Mouse (Mus musculus) intestine, embryonic 16.5 days (tissue): Measurements from ENCODE around the gene Ap3d1. TPM values are rescaled to one million over a fixed set of nuclear protein-coding genes. Genes with fewer than 3 reads are reported as not detected.

ENCODE experiments used
- ATAC-seq: fragments of 200-750 bp; cut with Nextera tagmentation; 2 replicates; pipeline ENCODE4 v1.8.0; 2017; ENCODE audit warnings: moderate TSS enrichment, moderate library complexity
- H3K27ac ChIP-seq: fragments of 300-500 bp; sonication (generic); 2 replicates; pipeline ENCODE4 v1.5.1; 2014; ENCODE audit warnings: mild to moderate bottlenecking, low read length
- H3K27me3 ChIP-seq: fragments of 300-500 bp; sonication (generic); replicated peaks from 2 replicates; pipeline ENCODE4 v1.6.1; 2014; ENCODE audit warnings: low read length, control low read depth, mixed read lengths; ENCODE audit not compliant: control insufficient read depth, insufficient read depth
- H3K36me3 ChIP-seq: fragments of 300-500 bp; sonication (generic); 2 replicates; pipeline ENCODE4 v1.6.1; 2014; ENCODE audit warnings: low read length, control low read depth; ENCODE audit not compliant: control insufficient read depth, insufficient read depth
- H3K4me1 ChIP-seq: fragments of 300-500 bp; sonication (generic); 2 replicates; pipeline ENCODE4 v1.6.1; 2014; ENCODE audit warnings: low read length, control low read depth, mixed read lengths; ENCODE audit not compliant: control insufficient read depth, insufficient read depth
- H3K4me2 ChIP-seq: fragments of 300-500 bp; sonication (generic); 2 replicates; pipeline ENCODE4 v1.6.1; 2014; ENCODE audit warnings: low read depth, low read length, control low read depth
- H3K4me3 ChIP-seq: fragments of 300-500 bp; sonication (generic); 2 replicates; pipeline ENCODE4 v1.5.1; 2014; ENCODE audit warnings: mild to moderate bottlenecking, low read length
- H3K9ac ChIP-seq: fragments of 300-500 bp; sonication (generic); 2 replicates; pipeline ENCODE4 v1.6.1; 2014; ENCODE audit warnings: low read depth, low read length
- H3K9me3 ChIP-seq: fragments of 300-500 bp; sonication (generic); 2 replicates; pipeline ENCODE4 v1.6.1; 2016; ENCODE audit warnings: low read length, control low read depth; ENCODE audit not compliant: control insufficient read depth
- WGBS: fragments of 180-500 bp; shearing (Covaris S2); extraction: QIAGEN DNeasy Blood & Tissue Kit; methylation state at CpG from one replicate; pipeline ENCODE4 v1.1.7; 2014; 5-methylcytosine and 5-hydroxymethylcytosine counted together
- polyA plus RNA-seq: library from polyadenylated mRNA; unstranded; fragments of >200 nt; fragmentation: Nextera tagmentation; extraction: Ambion mirVana; gene quantifications from 2 replicates; pipeline ENCODE4 v1.2.1, GENCODE M21; 2015

Ap3d1 gene
- polyA plus RNA-seq, 1 experiment from 2014 or later, result 57.9 TPM

- ATAC-seq, result no peak
- H3K4me2 ChIP-seq, result peak overlapping the region; percentile 26
- peaks cover 35% of the 10 kb centered on the region for H3K4me1 ChIP-seq
- H3K27ac ChIP-seq, result peak overlapping the region; percentile 57
- H3K4me3 ChIP-seq, result peak overlapping the region; percentile 20; the same call in 1 of the 2 replicates
- no peak overlapping the region for H3K9ac ChIP-seq
- no peaks in the 10 kb centered on the region for H3K9me3 ChIP-seq
- H3K36me3 ChIP-seq, result no peaks in the 10 kb centered on the region
- 12% methylated on average over 10 of the region's 10 CpGs for WGBS
- no peaks in the 10 kb centered on the region for H3K27me3 ChIP-seq
These were observed 82.9 kb downstream of the Ap3d1 start for GRCm38 (mm10) chr10:80659213-80659612.

GRCm38 (mm10) chr10:80658841-80659202 is 83.2 kb downstream of the Ap3d1 start:
- Histone ChIP-seq H3K4me1 (peaks cover 31% of the 10 kb centered on the region), H3K27ac (peak overlapping the region; percentile 59), H3K9me3 (no peaks in the 10 kb centered on the region), H3K27me3 (no peaks in the 10 kb centered on the region), H3K4me3 (no peak overlapping the region), H3K36me3 (no peaks in the 10 kb centered on the region), H3K4me2 (peak overlapping the region; percentile 26), H3K9ac (no peak overlapping the region)
- ATAC-seq, result peak; percentile 39
- WGBS, result 60% methylated on average over 4 of the region's 4 CpGs

DNA sequence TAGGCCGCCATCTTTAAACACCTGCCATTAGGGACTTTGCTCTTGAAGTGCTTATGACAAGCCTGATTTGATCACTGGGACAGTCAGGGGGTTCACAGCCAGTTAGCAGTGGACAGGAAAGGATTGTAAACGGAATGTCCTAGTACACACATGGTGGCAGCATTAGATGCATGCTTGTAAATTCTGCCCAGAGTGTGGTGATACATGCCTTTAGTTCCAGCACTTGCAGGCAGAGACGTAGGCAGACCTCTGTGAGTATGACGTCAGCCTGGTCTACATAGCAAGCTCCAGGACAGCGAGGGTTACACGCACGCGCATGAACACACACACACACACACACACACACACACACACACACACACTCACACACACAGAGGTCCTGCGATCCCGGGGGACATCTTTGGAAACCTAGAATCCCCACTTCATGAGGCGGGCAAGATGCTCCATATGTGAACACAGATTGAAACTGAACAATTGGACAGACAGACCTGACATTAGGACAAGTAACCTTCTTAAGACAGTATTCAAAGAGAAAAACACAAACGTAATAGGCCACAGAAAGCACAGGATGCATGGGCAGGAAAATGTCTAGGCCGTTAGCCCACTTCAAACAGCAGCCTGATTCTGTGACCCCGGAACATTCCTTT is 83.7 kb downstream of the Ap3d1 start:
- no peaks in the 10 kb centered on the region for H3K9me3 ChIP-seq
- H3K9ac ChIP-seq, result no peak overlapping the region
- ATAC-seq, result no peak
- WGBS, result 81% methylated on average over 14 of the region's 14 CpGs
- peaks cover 32% of the 10 kb centered on the region for H3K4me1 ChIP-seq
- no peaks in the 10 kb centered on the region for H3K36me3 ChIP-seq
- no peaks in the 10 kb centered on the region for H3K27me3 ChIP-seq
- 0 out of 2 replicates have a peak overlapping the region, but pooled peaks have one; percentile 2 for H3K4me2 ChIP-seq
- H3K27ac ChIP-seq, result peak overlapping the region; percentile 59
- no peak overlapping the region for H3K4me3 ChIP-seq

Other genes with a start within 250 kb of the Ap3d1 start
- gene Onecut3, start 247.4 kb downstream of the Ap3d1 start, polyA plus RNA-seq, result 0.06 and 0.10 TPM in 2 replicates
- 0.09 and 0.17 TPM in 2 replicates for gene Atp8b3, start 203.1 kb downstream of the Ap3d1 start, polyA plus RNA-seq
- 21.5 and 21.9 TPM in 2 replicates for gene Rexo1, start 180.7 kb downstream of the Ap3d1 start, polyA plus RNA-seq
- gene Klf16, start 164.9 kb downstream of the Ap3d1 start, polyA plus RNA-seq, result 7.0 and 7.4 TPM in 2 replicates
- 63.1 and 79.7 TPM in 2 replicates for gene Abhd17a, start 151.9 kb downstream of the Ap3d1 start, polyA plus RNA-seq
- 125 and 127 TPM in 2 replicates for gene Scamp4, start 139.4 kb downstream of the Ap3d1 start, polyA plus RNA-seq
- 8.4 and 9.4 TPM in 2 replicates for gene Adat3, start 139.4 kb downstream of the Ap3d1 start, polyA plus RNA-seq
- gene Gm49322, start 136.2 kb downstream of the Ap3d1 start, polyA plus RNA-seq, result 3.3 and 4.0 TPM in 2 replicates
- 15.1 and 22.2 TPM in 2 replicates for gene Csnk1g2, start 119.4 kb downstream of the Ap3d1 start, polyA plus RNA-seq
- 9.2 and 10.6 TPM in 2 replicates for gene Btbd2, start 85.2 kb downstream of the Ap3d1 start, polyA plus RNA-seq
- 18.3 and 49.9 TPM in 2 replicates for gene Mknk2, start 64.2 kb downstream of the Ap3d1 start, polyA plus RNA-seq
- gene Mob3a, start 40.3 kb downstream of the Ap3d1 start, polyA plus RNA-seq, result 39.8 and 41.8 TPM in 2 replicates
- gene Izumo4, start 40.1 kb downstream of the Ap3d1 start, polyA plus RNA-seq, result 18.5 and 25.0 TPM in 2 replicates
- gene Dot1l, start 12.9 kb upstream of the Ap3d1 start, polyA plus RNA-seq, result 9.5 and 9.7 TPM in 2 replicates
- 62.3 and 63.0 TPM in 2 replicates for gene Sf3a2, start 55.9 kb upstream of the Ap3d1 start, polyA plus RNA-seq
- 120 and 135 TPM in 2 replicates for gene Plekhj1, start 56.4 kb upstream of the Ap3d1 start, polyA plus RNA-seq
- gene Amh, start 63.0 kb upstream of the Ap3d1 start, polyA plus RNA-seq, result 0.07 and 0.10 TPM in 2 replicates
- gene Jsrp1, start 71.2 kb upstream of the Ap3d1 start, polyA plus RNA-seq, result 0.70 and 0.82 TPM in 2 replicates
- 1,610 and 1,714 TPM in 2 replicates for gene Oaz1, start 84.4 kb upstream of the Ap3d1 start, polyA plus RNA-seq
- 0.07 and 0.10 TPM in 2 replicates for gene Lingo3, start 101.8 kb upstream of the Ap3d1 start, polyA plus RNA-seq
- gene Lsm7, start 112.9 kb upstream of the Ap3d1 start, polyA plus RNA-seq, result 198 and 240 TPM in 2 replicates
- 36.2 and 36.6 TPM in 2 replicates for gene Sppl2b, start 113.0 kb upstream of the Ap3d1 start, polyA plus RNA-seq
- gene Tmprss9, start 129.6 kb upstream of the Ap3d1 start, polyA plus RNA-seq, result 0.06 TPM in 1 of 2 replicates, not detected in the other
- 390 and 410 TPM in 2 replicates for gene Timm13, start 158.7 kb upstream of the Ap3d1 start, polyA plus RNA-seq
- gene Lmnb2, start 176.0 kb upstream of the Ap3d1 start, polyA plus RNA-seq, result 38.6 and 41.0 TPM in 2 replicates
- gene Gadd45b, start 187.8 kb upstream of the Ap3d1 start, polyA plus RNA-seq, result 26.5 and 29.1 TPM in 2 replicates